Mouse (Mus musculus): ENCODE data around the gene Slc25a24. TPM values are rescaled to one million over a fixed set of nuclear protein-coding genes. Genes with fewer than 3 reads are reported as not detected.

The Slc25a24 gene
- polyA plus RNA-seq, 1 experiment from 2014 or later: 4.6 TPM

DNA sequence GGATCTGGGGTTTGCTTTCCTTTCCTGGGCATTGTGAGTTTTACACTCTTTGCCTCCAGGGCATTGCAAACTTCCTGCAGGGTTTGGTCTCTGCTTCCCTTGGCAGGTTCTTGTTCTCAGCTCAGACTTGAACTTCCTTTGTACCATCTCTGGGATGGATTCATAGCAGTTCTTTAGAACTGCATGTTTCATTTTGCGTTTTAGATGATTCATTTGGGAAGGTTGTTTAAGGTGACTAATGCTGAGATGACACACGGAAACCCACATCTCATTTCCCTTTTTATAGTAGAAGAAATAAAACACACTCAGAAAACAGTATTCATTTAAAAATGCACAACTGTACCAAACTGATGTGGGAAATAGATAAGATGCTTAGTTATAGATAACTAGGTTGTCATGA, 73.2 kb downstream of the Slc25a24 start:
- WGBS (ENCODE audit: insufficient replicate concordance): 51% methylated on average over 2 of the region's 2 CpGs
- Histone ChIP-seq H3K36me3 (ENCODE audit: control insufficient read depth, insufficient read depth) (no peaks in the 10 kb centered on the region), H3K4me2 (ENCODE audit: low read depth, low read length) (no peak overlapping the region), H3K4me3 (ENCODE audit: low read depth, low read length) (no peak overlapping the region), H3K27me3 (ENCODE audit: control insufficient read depth, insufficient read depth, low read depth, low read length) (no peaks in the 10 kb centered on the region), H3K9ac (ENCODE audit: low read depth, low read length) (no peak overlapping the region), H3K9me3 (replicated peaks; ENCODE audit: control insufficient read depth, low read length) (no peaks in the 10 kb centered on the region), H3K27ac (ENCODE audit: low read length) (no peak overlapping the region), H3K4me1 (ENCODE audit: control insufficient read depth, low read depth, low read length) (no peaks in the 10 kb centered on the region)
- no peak for ATAC-seq (ENCODE audit: low read depth)

DNA sequence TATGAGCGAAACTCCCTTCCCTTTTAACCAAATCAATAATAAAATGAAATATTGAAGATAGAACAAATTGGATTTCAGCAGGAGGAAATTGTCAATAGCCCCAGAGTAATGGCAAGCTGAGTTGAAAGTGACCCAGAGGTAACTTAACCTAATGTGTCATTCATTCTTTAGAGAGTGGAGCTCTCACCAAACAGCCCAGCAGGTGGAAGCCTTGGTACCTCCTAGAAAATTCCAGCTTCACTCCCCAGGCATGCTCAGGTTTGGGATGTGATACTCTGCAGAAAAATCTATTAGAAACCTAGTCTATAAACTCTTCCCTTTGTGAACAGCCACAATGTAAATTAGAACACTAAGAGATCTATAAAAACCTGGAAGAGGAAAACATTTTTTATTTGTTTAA, 76.3 kb downstream of the Slc25a24 start:
- Histone ChIP-seq H3K9ac (ENCODE audit: low read depth, low read length) (no peak overlapping the region), H3K4me2 (ENCODE audit: low read depth, low read length) (no peak overlapping the region), H3K27me3 (ENCODE audit: control insufficient read depth, insufficient read depth, low read depth, low read length) (no peaks in the 10 kb centered on the region), H3K27ac (ENCODE audit: low read length) (no peak overlapping the region), H3K4me3 (ENCODE audit: low read depth, low read length) (no peak overlapping the region), H3K4me1 (ENCODE audit: control insufficient read depth, low read depth, low read length) (no peaks in the 10 kb centered on the region), H3K36me3 (ENCODE audit: control insufficient read depth, insufficient read depth) (no peaks in the 10 kb centered on the region), H3K9me3 (replicated peaks; ENCODE audit: control insufficient read depth, low read length) (no peaks in the 10 kb centered on the region)
- WGBS (ENCODE audit: insufficient replicate concordance): 68% methylated on average over 1 of the region's 1 CpGs
- no peak for ATAC-seq (ENCODE audit: low read depth)

DNA sequence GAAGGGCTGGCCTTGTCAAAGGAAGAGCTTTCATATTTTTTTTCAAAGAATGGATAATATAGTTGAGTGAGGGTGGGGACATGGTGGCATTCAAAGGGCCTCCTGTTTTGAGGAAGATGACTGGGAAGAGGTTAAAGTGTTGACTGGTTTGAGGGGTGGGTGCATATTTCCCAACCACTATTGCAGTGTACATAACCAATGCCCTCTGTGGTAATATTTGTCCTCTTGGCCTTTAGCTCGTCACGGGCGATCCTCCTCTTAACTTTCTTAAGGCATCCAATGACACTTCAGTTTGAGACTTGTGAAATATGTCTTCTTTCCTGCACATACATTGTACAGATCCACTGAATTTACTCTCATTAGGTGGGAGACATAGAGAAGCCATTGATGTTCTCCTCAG, 89.4 kb downstream of the Slc25a24 start:
- WGBS (ENCODE audit: insufficient replicate concordance): 59% methylated on average over 3 of the region's 3 CpGs
- Histone ChIP-seq H3K4me2 (ENCODE audit: low read depth, low read length) (no peak overlapping the region), H3K9me3 (replicated peaks; ENCODE audit: control insufficient read depth, low read length) (no peaks in the 10 kb centered on the region), H3K9ac (ENCODE audit: low read depth, low read length) (no peak overlapping the region), H3K36me3 (ENCODE audit: control insufficient read depth, insufficient read depth) (no peaks in the 10 kb centered on the region), H3K4me3 (ENCODE audit: low read depth, low read length) (no peak overlapping the region), H3K27me3 (ENCODE audit: control insufficient read depth, insufficient read depth, low read depth, low read length) (no peaks in the 10 kb centered on the region), H3K4me1 (ENCODE audit: control insufficient read depth, low read depth, low read length) (no peaks in the 10 kb centered on the region), H3K27ac (ENCODE audit: low read length) (no peak overlapping the region)
- peak; percentile 24; the same call in 1 of the 2 replicates for ATAC-seq (ENCODE audit: low read depth)

GRCm38 (mm10) chr3:109216352-109216751, 93.4 kb downstream of the Slc25a24 start:
- no peak for ATAC-seq (ENCODE audit: low read depth)
- Histone ChIP-seq H3K4me1 (ENCODE audit: control insufficient read depth, low read depth, low read length) (no peaks in the 10 kb centered on the region), H3K9me3 (replicated peaks; ENCODE audit: control insufficient read depth, low read length) (no peaks in the 10 kb centered on the region), H3K36me3 (ENCODE audit: control insufficient read depth, insufficient read depth) (no peaks in the 10 kb centered on the region), H3K27ac (ENCODE audit: low read length) (no peak overlapping the region), H3K9ac (ENCODE audit: low read depth, low read length) (no peak overlapping the region), H3K4me2 (ENCODE audit: low read depth, low read length) (no peak overlapping the region), H3K4me3 (ENCODE audit: low read depth, low read length) (no peak overlapping the region), H3K27me3 (ENCODE audit: control insufficient read depth, insufficient read depth, low read depth, low read length) (no peaks in the 10 kb centered on the region)

Other genes with a start within 250 kb of the Slc25a24 start
- 0.04 TPM in 2 replicates for gene Fndc7, start 233.1 kb upstream of the Slc25a24 start, polyA plus RNA-seq (2015; fragmentation: Nextera tagmentation; extraction: Ambion mirVana)
- gene Prpf38b, start 211.4 kb upstream of the Slc25a24 start, polyA plus RNA-seq (2015; fragmentation: Nextera tagmentation; extraction: Ambion mirVana): 24.5 and 24.9 TPM in 2 replicates
- gene Henmt1, start 183.3 kb upstream of the Slc25a24 start, polyA plus RNA-seq (2015; fragmentation: Nextera tagmentation; extraction: Ambion mirVana): not detected in 2 replicates
- not detected in 2 replicates for gene Gm9857, start 182.7 kb upstream of the Slc25a24 start, polyA plus RNA-seq (2015; fragmentation: Nextera tagmentation; extraction: Ambion mirVana)
- 0.82 and 0.92 TPM in 2 replicates for gene Fam102b, start 95.5 kb upstream of the Slc25a24 start, polyA plus RNA-seq (2015; fragmentation: Nextera tagmentation; extraction: Ambion mirVana)
- gene Slc25a54, start 42.7 kb upstream of the Slc25a24 start, polyA plus RNA-seq (2015; fragmentation: Nextera tagmentation; extraction: Ambion mirVana): not detected in 2 replicates
- 2.7 and 2.9 TPM in 2 replicates for gene Vav3, start 217.5 kb downstream of the Slc25a24 start, polyA plus RNA-seq (2015; fragmentation: Nextera tagmentation; extraction: Ambion mirVana)

All from liver, embryonic 16.5 days (tissue).